Mouse (Mus musculus): Measurements from ENCODE around the gene Ets2. TPM values are rescaled to one million over a fixed set of nuclear protein-coding genes. Genes with fewer than 3 reads are reported as not detected.

Ets2 gene
- polyA plus RNA-seq (2016; fragmentation: Nextera tagmentation; extraction: Ambion mirVana) = 67.6 and 72.3 TPM in 2 replicates

DNA sequence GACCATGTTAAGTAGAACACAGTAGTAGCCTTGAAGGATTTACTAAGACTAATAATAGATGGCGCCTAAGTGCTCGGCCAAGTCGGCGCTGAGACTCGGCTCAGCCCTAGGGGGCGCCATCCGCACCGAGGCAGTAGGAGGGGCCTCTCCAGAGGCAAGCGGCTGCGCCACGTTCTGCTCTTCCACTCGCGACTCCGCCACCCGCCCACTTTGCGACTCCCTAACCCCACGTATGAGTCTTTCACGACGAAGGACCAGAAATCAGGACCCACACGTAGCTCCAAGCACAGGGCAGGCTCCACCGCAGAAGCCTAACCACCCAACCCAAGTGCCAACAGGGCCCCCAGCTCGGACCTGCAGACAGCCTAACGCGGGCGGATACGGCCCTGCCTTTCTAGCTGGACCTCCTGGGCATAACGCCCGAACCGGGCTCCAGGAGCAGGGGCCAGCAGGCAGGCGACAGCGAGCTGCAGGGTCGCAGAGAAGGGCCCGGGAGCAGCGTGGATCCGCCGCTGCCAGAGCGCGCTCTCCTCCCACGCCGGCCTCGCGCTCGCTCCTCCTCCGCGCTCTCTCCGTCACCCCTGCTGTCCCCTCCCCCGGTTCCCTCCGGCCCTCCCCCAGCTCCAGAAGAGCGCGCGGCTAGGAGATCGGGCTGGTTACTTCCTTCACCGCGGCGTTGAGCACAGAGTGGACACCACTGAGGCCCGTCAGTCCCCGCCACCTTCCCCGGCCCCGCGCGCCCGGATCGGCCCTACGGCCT lies at the start of gene Ets2:
Ets2 (plus strand) TSS at position 274 of the 760 bp plus-strand sequence.
- WGBS = under 1% methylated on average over 62 of the region's 64 CpGs
- H3K36me3 ChIP-seq = peaks cover 7% of the 10 kb centered on the region; the same call in 1 of the 2 replicates
- peak within 1 kb of the TSS; percentile 86 for H3K9ac ChIP-seq
- peak within 1 kb of the TSS; percentile 64 for H3K4me3 ChIP-seq
- peak; percentile 93 for ATAC-seq (ENCODE audit: insufficient number of reproducible peaks, insufficient read depth, low FRiP score, low TSS enrichment)
- peak within 1 kb of the TSS; percentile 59 for H3K4me2 ChIP-seq (replicated peaks)
- no peaks in the 10 kb centered on the region for H3K9me3 ChIP-seq
- H3K27ac ChIP-seq = peak within 1 kb of the TSS; percentile 88
- H3K4me1 ChIP-seq = peaks cover 14% of the 10 kb centered on the region
- no peaks in the 10 kb centered on the region for H3K27me3 ChIP-seq

GRCm38 (mm10) chr16:95654204-95654611 lies 47.7 kb upstream of the Ets2 start:
- Histone ChIP-seq H3K4me1 (peaks cover 1% of the 10 kb centered on the region; the same call in 1 of the 2 replicates), H3K27ac (no peak overlapping the region), H3K4me3 (no peak overlapping the region), H3K9ac (no peak overlapping the region), H3K27me3 (no peaks in the 10 kb centered on the region), H3K36me3 (no peaks in the 10 kb centered on the region), H3K9me3 (no peaks in the 10 kb centered on the region), H3K4me2 (replicated peaks) (no peak overlapping the region)
- 75% methylated on average over 15 of the region's 15 CpGs for WGBS
- no peak for ATAC-seq (ENCODE audit: insufficient number of reproducible peaks, insufficient read depth, low FRiP score, low TSS enrichment)

- Histone ChIP-seq H3K4me1 (0 out of 2 replicates have a peak, but pooled peaks cover 5% of the 10 kb centered on the region), H3K9ac (no peak overlapping the region), H3K27ac (no peak overlapping the region), H3K27me3 (no peaks in the 10 kb centered on the region), H3K4me2 (replicated peaks) (no peak overlapping the region), H3K9me3 (no peaks in the 10 kb centered on the region), H3K4me3 (no peak overlapping the region), H3K36me3 (no peaks in the 10 kb centered on the region)
- ATAC-seq (ENCODE audit: insufficient number of reproducible peaks, insufficient read depth, low FRiP score, low TSS enrichment) = no peak
- WGBS = 96% methylated on average over 4 of the region's 4 CpGs
Measured at GRCm38 (mm10) chr16:95656535-95656934, 45.3 kb upstream of the Ets2 start.

GRCm38 (mm10) chr16:95657187-95657586 lies 44.7 kb upstream of the Ets2 start:
- Histone ChIP-seq H3K4me3 (no peak overlapping the region), H3K4me2 (replicated peaks) (no peak overlapping the region), H3K4me1 (0 out of 2 replicates have a peak, but pooled peaks cover 5% of the 10 kb centered on the region), H3K27me3 (no peaks in the 10 kb centered on the region), H3K36me3 (no peaks in the 10 kb centered on the region), H3K27ac (no peak overlapping the region), H3K9ac (no peak overlapping the region), H3K9me3 (no peaks in the 10 kb centered on the region)
- WGBS = 94% methylated on average over 5 of the region's 5 CpGs
- ATAC-seq (ENCODE audit: insufficient number of reproducible peaks, insufficient read depth, low FRiP score, low TSS enrichment) = no peak

- H3K9ac ChIP-seq = no peak overlapping the region
- no peaks in the 10 kb centered on the region for H3K36me3 ChIP-seq
- H3K27ac ChIP-seq = no peak overlapping the region
- H3K4me3 ChIP-seq = no peak overlapping the region
- no peak overlapping the region for H3K4me2 ChIP-seq (replicated peaks)
- H3K9me3 ChIP-seq = no peaks in the 10 kb centered on the region
- 0 out of 2 replicates have a peak, but pooled peaks cover 5% of the 10 kb centered on the region for H3K4me1 ChIP-seq
- no peak for ATAC-seq (ENCODE audit: insufficient number of reproducible peaks, insufficient read depth, low FRiP score, low TSS enrichment)
- no peaks in the 10 kb centered on the region for H3K27me3 ChIP-seq
- WGBS = 93% methylated on average over 5 of the region's 5 CpGs
Measured at GRCm38 (mm10) chr16:95657756-95658155, 44.1 kb upstream of the Ets2 start.

DNA sequence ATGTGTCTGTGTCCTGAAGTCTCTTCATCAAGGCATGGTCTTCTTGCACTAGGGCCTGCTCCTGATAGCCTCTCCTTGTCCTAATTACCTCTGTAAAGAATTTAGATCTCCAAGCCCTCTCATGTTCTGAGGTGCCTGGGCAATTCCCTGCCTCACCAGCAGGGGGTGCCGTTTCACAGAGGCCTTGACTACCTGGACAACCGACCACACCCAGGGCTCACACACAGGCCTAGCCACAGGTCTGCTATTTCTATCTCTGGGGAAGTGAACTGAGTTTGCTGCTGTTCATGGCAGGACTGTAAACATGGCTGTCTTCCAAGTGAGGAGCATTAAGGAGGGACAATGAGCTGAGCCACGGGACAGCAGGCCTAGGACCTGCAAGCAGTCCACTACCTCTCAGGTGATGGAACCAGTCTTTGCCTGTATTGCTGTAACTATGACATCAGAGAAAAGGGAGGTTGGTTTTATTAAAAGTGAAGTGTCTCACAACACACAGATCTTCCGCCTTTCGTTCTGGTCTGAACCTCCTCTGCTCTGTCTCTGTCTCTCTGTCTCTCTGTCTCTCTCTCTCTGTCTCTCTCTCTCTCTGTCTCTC lies 42.9 kb upstream of the Ets2 start:
- WGBS = 57% methylated on average over 5 of the region's 5 CpGs
- H3K27ac ChIP-seq = peak overlapping the region; percentile 32; the same call in 1 of the 2 replicates
- no peaks in the 10 kb centered on the region for H3K9me3 ChIP-seq
- no peak overlapping the region for H3K9ac ChIP-seq
- H3K27me3 ChIP-seq = no peaks in the 10 kb centered on the region
- 0 out of 2 replicates have a peak, but pooled peaks cover 6% of the 10 kb centered on the region for H3K4me1 ChIP-seq
- no peak for ATAC-seq (ENCODE audit: insufficient number of reproducible peaks, insufficient read depth, low FRiP score, low TSS enrichment)
- H3K4me2 ChIP-seq (replicated peaks) = no peak overlapping the region
- H3K4me3 ChIP-seq = no peak overlapping the region
- H3K36me3 ChIP-seq = no peaks in the 10 kb centered on the region

DNA sequence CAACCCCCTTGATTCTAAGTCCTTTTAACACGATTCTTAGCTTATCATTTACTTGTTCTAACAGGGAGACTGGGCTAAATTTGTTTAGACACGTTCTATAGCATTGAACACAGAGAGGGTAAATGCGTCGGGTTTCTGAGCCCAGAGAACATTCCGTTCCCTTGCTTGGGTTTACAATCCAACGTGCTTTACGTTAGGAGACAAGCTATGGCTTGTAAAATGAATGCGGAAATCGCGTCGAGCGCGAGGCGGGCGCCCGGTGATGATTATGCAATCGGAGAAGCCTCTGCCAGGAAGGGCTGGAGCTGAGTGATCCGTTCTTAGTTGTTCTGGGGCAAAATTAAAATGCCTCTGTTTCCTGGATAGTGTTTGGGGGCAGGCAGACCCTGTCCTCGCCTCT lies 42.4 kb upstream of the Ets2 start:
- ATAC-seq (ENCODE audit: insufficient number of reproducible peaks, insufficient read depth, low FRiP score, low TSS enrichment) = no peak
- H3K27ac ChIP-seq = peak overlapping the region; percentile 32; the same call in 1 of the 2 replicates
- H3K4me2 ChIP-seq (replicated peaks) = no peak overlapping the region

GRCm38 (mm10) chr16:95660909-95661308 lies 41.0 kb upstream of the Ets2 start:
- ATAC-seq (ENCODE audit: insufficient number of reproducible peaks, insufficient read depth, low FRiP score, low TSS enrichment) = no peak
- H3K36me3 ChIP-seq = no peaks in the 10 kb centered on the region
- no peak overlapping the region for H3K27ac ChIP-seq
- no peaks in the 10 kb centered on the region for H3K27me3 ChIP-seq
- WGBS = 85% methylated on average over 5 of the region's 5 CpGs
- H3K9ac ChIP-seq = no peak overlapping the region
- H3K4me3 ChIP-seq = no peak overlapping the region
- no peak overlapping the region for H3K4me2 ChIP-seq (replicated peaks)
- H3K9me3 ChIP-seq = no peaks in the 10 kb centered on the region
- H3K4me1 ChIP-seq = peaks cover 23% of the 10 kb centered on the region

More for the DNA sequence above, 42.4 kb upstream of the Ets2 start:
- 71% methylated on average over 19 of the region's 19 CpGs for WGBS
- H3K9ac ChIP-seq = no peak overlapping the region
- H3K4me3 ChIP-seq = no peak overlapping the region
- no peaks in the 10 kb centered on the region for H3K27me3 ChIP-seq
- no peaks in the 10 kb centered on the region for H3K9me3 ChIP-seq
- H3K36me3 ChIP-seq = no peaks in the 10 kb centered on the region
- H3K4me1 ChIP-seq = peaks cover 10% of the 10 kb centered on the region; the same call in 1 of the 2 replicates

DNA sequence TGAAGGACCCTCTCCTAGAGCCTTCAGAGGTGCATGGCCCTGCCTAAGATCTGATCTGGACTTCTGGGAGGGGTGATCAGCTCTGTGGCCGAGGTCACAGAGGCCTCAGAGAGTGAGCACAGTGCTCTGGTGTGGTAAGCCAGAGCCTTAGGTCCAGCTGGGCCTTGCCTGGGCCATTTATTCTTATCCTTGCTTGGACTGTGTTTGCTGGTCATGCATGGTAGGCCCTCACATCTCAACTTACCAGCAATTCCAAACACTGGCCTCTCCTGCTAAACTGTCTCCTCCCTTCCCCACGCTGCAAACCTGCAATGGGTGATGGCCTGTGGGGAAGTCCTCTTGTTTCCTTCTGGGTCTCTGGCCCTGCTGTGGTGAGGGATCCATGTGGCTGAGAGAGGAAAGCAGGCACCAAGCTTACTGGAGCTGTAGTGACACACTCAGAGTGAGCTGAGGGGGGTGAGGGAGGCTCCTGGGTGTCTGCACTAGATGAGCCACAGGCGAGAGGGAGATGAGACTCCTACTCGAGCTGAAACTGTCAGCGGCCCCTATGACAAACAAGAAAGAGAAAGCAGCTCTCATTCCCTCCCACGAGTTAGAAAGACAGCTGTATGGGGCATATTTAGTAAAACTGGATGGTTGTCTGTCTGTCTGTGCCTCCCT lies 36.3 kb upstream of the Ets2 start:
- no peak overlapping the region for H3K4me3 ChIP-seq
- H3K4me1 ChIP-seq = peaks cover 30% of the 10 kb centered on the region
- no peak overlapping the region for H3K27ac ChIP-seq
- no peaks in the 10 kb centered on the region for H3K9me3 ChIP-seq
- H3K4me2 ChIP-seq (replicated peaks) = no peak overlapping the region
- H3K36me3 ChIP-seq = no peaks in the 10 kb centered on the region
- H3K27me3 ChIP-seq = no peaks in the 10 kb centered on the region
- no peak for ATAC-seq (ENCODE audit: insufficient number of reproducible peaks, insufficient read depth, low FRiP score, low TSS enrichment)
- H3K9ac ChIP-seq = no peak overlapping the region
- 67% methylated on average over 6 of the region's 6 CpGs for WGBS

DNA sequence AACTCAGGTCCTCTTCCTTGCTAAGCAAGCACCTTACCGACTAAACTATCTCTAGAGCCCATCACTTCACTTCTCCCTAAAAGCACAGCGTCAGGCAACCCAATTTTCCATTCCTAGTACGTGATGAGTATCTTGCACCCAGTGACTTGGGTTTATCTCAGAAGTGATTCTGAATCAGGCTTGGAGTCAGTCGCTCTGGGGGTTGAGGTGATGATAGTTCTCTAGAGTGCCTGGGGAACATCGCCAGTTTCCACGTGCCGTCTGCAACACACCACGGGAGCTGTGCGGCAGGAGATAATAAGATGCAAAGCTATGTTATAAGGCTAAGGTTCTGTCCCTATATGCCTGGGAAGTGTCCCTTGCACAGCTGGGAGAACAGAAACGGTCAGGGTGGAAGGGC lies 35.6 kb upstream of the Ets2 start:
- Histone ChIP-seq H3K27ac (no peak overlapping the region), H3K27me3 (no peaks in the 10 kb centered on the region), H3K9me3 (no peaks in the 10 kb centered on the region), H3K9ac (no peak overlapping the region), H3K4me2 (replicated peaks) (no peak overlapping the region), H3K4me3 (no peak overlapping the region), H3K4me1 (peaks cover 25% of the 10 kb centered on the region), H3K36me3 (no peaks in the 10 kb centered on the region)
- no peak for ATAC-seq (ENCODE audit: insufficient number of reproducible peaks, insufficient read depth, low FRiP score, low TSS enrichment)
- 94% methylated on average over 10 of the region's 10 CpGs for WGBS

GRCm38 (mm10) chr16:95667395-95668150 lies 34.3 kb upstream of the Ets2 start:
- Histone ChIP-seq H3K4me1 (peaks cover 25% of the 10 kb centered on the region), H3K4me2 (replicated peaks) (no peak overlapping the region), H3K27me3 (no peaks in the 10 kb centered on the region), H3K9ac (no peak overlapping the region), H3K27ac (peak overlapping the region; percentile 41; the same call in 1 of the 2 replicates), H3K4me3 (no peak overlapping the region), H3K9me3 (no peaks in the 10 kb centered on the region), H3K36me3 (no peaks in the 10 kb centered on the region)
- 50% methylated on average over 11 of the region's 11 CpGs for WGBS
- no peak for ATAC-seq (ENCODE audit: insufficient number of reproducible peaks, insufficient read depth, low FRiP score, low TSS enrichment)

All from embryonic facial prominence, embryonic 12.5 days (tissue).